Mouse (Mus musculus) embryonic facial prominence, embryonic 13.5 days (tissue): ENCODE results near the gene Cd8a. TPM values are rescaled to one million over a fixed set of nuclear protein-coding genes. Genes with fewer than 3 reads are reported as not detected.
"Not testable (repeated sequence)": the region's sequence is repeated elsewhere in the genome, so short reads cannot be mapped to it uniquely, and the experiment has no call there.

Experiments
- ATAC-seq: fragments of 200-750 bp; cut with Nextera tagmentation; 2 replicates; pipeline ENCODE4 v1.8.0; 2017; ENCODE audit warnings: low read depth; ENCODE audit not compliant: insufficient number of reproducible peaks, insufficient read depth, low FRiP score, low TSS enrichment
- H3K27ac ChIP-seq: fragments of 300-500 bp; sonication (generic); 2 replicates; pipeline ENCODE4 v1.5.1; 2015; ENCODE audit warnings: moderate library complexity, mild to moderate bottlenecking, inconsistent platforms
- H3K27me3 ChIP-seq: fragments of 300-500 bp; sonication (generic); 2 replicates; pipeline ENCODE4 v1.6.1; 2015; ENCODE audit warnings: mild to moderate bottlenecking, inconsistent platforms
- H3K36me3 ChIP-seq: fragments of 300-500 bp; sonication (generic); 2 replicates; pipeline ENCODE4 v1.6.1; 2015; ENCODE audit warnings: mild to moderate bottlenecking, inconsistent platforms
- H3K4me1 ChIP-seq: fragments of 300-500 bp; sonication (generic); 2 replicates; pipeline ENCODE4 v1.6.1; 2015; ENCODE audit warnings: inconsistent platforms
- H3K4me2 ChIP-seq: fragments of 300-500 bp; sonication (generic); 2 replicates; pipeline ENCODE4 v1.6.1; 2015; ENCODE audit warnings: moderate library complexity, mild to moderate bottlenecking, inconsistent platforms
- H3K4me3 ChIP-seq: fragments of 300-500 bp; sonication (generic); 2 replicates; pipeline ENCODE4 v1.5.1; 2015; ENCODE audit warnings: mild to moderate bottlenecking, inconsistent platforms
- H3K9ac ChIP-seq: fragments of 300-500 bp; sonication (generic); 2 replicates; pipeline ENCODE4 v1.6.1; 2015; ENCODE audit warnings: mild to moderate bottlenecking, inconsistent platforms
- H3K9me3 ChIP-seq: fragments of 300-500 bp; sonication (generic); 2 replicates; pipeline ENCODE4 v1.6.1; 2016; ENCODE audit warnings: inconsistent platforms
- WGBS: fragments of 180-500 bp; shearing (Covaris S2); methylation state at CpG from one replicate; pipeline ENCODE4 v1.1.7; 2015; ENCODE audit warnings: mixed read lengths; 5-methylcytosine and 5-hydroxymethylcytosine counted together
- polyA plus RNA-seq: library from polyadenylated mRNA; unstranded; fragments of >200 nt; fragmentation: Nextera tagmentation; extraction: Ambion mirVana; gene quantifications from 2 replicates; pipeline ENCODE4 v1.2.1, GENCODE M21; 2015

Cd8a gene
- not detected in 2 replicates for polyA plus RNA-seq

DNA sequence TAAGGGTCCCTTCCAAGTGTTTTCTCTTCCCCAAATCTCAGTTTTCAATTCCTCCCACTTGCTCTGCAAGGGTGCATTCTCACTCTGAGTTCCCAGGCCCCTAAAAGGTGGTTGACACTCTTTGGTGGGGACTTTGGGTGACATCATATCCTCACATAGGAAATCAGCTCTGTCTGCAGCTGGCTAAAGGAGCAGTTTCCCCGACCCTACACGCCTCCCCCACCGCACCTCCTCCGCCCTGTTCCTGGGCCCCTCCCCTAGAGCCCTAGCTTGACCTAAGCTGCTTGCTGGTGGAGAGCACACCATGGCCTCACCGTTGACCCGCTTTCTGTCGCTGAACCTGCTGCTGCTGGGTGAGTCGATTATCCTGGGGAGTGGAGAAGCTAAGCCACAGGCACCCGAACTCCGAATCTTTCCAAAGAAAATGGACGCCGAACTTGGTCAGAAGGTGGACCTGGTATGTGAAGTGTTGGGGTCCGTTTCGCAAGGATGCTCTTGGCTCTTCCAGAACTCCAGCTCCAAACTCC is at the start of gene Cd8a:
TSS of gene Cd8a (plus strand) at position 179 of the 527 bp plus-strand sequence.
- Histone ChIP-seq H3K27ac (no peak within 1 kb of the TSS), H3K36me3 (no peaks in the 10 kb centered on the region), H3K4me2 (no peak within 1 kb of the TSS), H3K27me3 (no peaks in the 10 kb centered on the region), H3K4me1 (no peaks in the 10 kb centered on the region), H3K9ac (no peak within 1 kb of the TSS), H3K4me3 (no peak within 1 kb of the TSS), H3K9me3 (no peaks in the 10 kb centered on the region)
- no peak for ATAC-seq
- 73% methylated on average over 14 of the region's 14 CpGs for WGBS

DNA sequence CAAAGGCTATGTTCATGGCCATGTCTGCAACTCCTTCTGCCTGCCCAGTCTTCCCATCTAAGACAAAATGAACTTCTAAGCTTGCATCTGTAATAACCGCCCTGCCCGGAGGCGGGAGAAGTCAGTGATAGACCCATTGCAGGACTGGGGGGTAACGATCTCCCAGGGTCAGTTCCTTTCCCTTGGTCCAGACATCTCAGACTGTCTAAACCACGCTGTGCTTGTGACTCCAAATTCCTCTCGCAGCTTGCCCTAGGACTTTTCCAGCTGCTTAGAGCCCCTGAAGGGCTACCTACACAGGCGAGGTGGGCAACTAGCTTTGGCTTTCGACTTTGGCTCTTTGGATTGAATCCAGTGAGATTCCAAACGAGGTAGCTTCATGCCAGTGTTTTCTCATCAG is 48.4 kb upstream of the Cd8a start:
- H3K4me2 ChIP-seq = no peak overlapping the region
- WGBS = 89% methylated on average over 9 of the region's 9 CpGs
- ATAC-seq = no peak
- H3K36me3 ChIP-seq = no peaks in the 10 kb centered on the region
- no peak overlapping the region for H3K27ac ChIP-seq
- H3K27me3 ChIP-seq = no peaks in the 10 kb centered on the region
- H3K9ac ChIP-seq = no peak overlapping the region
- no peaks in the 10 kb centered on the region for H3K9me3 ChIP-seq
- no peaks in the 10 kb centered on the region for H3K4me1 ChIP-seq
- no peak overlapping the region for H3K4me3 ChIP-seq

DNA sequence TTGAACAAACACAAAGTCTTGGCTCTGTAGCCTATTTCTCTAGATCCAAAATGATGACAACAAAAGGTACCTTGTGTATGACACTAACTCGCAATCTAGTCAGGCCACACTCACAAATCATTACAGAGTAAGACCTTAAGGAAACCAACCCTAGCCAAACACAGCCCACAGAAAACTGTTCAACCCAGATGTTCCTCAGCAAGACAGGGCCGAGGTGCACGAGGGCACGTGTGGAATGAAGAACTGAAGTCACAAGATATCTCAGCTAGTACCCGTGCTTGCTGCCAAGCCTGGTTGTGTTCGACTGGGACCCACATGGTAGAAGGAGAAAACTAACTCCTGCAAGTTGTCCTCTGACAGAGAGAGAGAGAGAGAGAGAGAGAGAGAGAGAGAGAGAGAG is 43.3 kb upstream of the Cd8a start:
- Histone ChIP-seq H3K27me3 (no peaks in the 10 kb centered on the region), H3K4me2 (no peak overlapping the region), H3K36me3 (no peaks in the 10 kb centered on the region), H3K4me1 (no peaks in the 10 kb centered on the region), H3K27ac (no peak overlapping the region), H3K4me3 (no peak overlapping the region), H3K9ac (no peak overlapping the region), H3K9me3 (no peaks in the 10 kb centered on the region)
- no peak for ATAC-seq
- WGBS = 86% methylated on average over 6 of the region's 6 CpGs

DNA sequence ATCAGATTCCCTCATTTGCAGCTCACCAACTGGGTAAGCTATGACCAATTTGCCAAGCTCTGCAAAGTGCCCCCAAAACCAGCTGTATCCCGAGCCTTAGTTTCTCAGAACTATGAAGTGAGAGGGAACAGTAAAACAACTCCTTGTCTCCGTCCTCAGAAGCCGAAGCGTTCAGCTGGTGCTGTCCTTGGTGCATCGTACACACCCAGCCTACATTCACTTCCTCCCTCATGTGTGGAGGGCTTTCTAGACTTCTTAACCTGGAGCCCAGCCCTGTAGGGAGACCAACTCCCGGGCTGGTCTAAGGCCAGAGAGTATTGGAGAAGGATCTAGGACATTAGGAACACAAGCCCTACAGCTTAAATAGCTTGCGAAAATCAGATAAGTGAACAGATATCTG is 42.7 kb upstream of the Cd8a start:
- ATAC-seq = no peak
- Histone ChIP-seq H3K4me3 (no peak overlapping the region), H3K9me3 (no peaks in the 10 kb centered on the region), H3K36me3 (no peaks in the 10 kb centered on the region), H3K4me2 (no peak overlapping the region), H3K4me1 (no peaks in the 10 kb centered on the region), H3K27ac (no peak overlapping the region), H3K27me3 (no peaks in the 10 kb centered on the region), H3K9ac (no peak overlapping the region)
- WGBS = 85% methylated on average over 7 of the region's 7 CpGs

DNA sequence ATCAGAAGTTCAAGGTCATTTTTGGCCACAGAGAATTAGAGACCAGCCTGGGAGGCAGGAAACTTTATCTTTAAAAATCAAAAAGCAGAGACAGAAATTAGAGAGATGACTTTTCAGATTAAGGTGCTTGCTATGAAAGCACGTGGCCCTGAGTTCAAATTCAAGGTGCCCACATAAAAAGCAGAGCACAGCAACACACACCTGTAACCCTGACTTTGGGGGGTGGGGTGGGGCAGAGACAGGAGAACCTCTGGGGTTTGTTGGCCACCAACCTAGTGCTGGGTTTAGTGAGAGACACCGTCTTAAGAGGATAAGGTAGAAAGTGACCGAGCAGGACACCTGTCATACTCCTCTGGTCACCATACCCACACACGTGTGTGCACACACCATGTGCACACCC is 41.7 kb upstream of the Cd8a start:
- H3K4me3 ChIP-seq, H3K27me3 ChIP-seq, H3K36me3 ChIP-seq, ATAC-seq, H3K4me1 ChIP-seq, H3K27ac ChIP-seq, H3K9me3 ChIP-seq, H3K9ac ChIP-seq, H3K4me2 ChIP-seq: not testable (repeated sequence)
- WGBS = 90% methylated on average over 2 of the region's 4 CpGs

DNA sequence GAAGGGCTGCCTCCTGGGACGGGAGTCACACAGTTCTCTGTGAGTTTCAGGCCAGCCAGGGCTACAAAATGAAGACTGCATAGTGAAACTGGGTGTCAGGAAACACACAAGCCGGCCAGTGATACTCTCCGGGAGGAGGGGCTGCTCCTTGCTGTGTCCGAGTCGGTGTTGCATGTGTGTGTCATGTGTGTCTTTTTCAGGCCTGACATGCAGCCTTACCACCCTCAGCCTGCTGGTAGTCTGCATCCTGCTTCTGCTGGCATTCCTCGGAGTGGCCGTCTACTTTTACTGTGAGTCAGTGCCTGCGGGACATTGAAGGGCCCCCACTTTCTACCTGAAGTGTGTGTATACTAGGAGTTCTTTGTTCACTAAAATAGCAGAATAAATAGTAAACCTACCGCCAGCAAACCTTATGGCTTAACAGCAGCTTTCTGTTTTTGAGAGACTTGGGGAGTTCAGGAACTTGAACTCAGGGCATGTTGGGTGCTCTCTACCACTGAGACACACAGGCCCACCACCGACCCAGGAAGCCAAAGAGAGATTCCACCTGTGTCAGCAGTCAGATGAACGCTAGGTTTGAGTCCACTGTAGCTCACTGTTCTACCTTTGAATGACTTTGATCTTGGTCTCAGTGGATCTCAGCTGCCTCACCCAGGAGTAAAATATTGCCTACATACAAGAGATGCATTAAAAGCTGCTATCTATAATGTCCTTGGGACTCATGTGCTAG is 40.8 kb upstream of the Cd8a start:
- Histone ChIP-seq H3K4me1 (no peaks in the 10 kb centered on the region), H3K9me3 (no peaks in the 10 kb centered on the region), H3K27ac (no peak overlapping the region), H3K4me3 (no peak overlapping the region), H3K4me2 (no peak overlapping the region), H3K9ac (no peak overlapping the region), H3K27me3 (no peaks in the 10 kb centered on the region), H3K36me3 (no peaks in the 10 kb centered on the region)
- ATAC-seq = no peak
- 77% methylated on average over 11 of the region's 11 CpGs for WGBS

DNA sequence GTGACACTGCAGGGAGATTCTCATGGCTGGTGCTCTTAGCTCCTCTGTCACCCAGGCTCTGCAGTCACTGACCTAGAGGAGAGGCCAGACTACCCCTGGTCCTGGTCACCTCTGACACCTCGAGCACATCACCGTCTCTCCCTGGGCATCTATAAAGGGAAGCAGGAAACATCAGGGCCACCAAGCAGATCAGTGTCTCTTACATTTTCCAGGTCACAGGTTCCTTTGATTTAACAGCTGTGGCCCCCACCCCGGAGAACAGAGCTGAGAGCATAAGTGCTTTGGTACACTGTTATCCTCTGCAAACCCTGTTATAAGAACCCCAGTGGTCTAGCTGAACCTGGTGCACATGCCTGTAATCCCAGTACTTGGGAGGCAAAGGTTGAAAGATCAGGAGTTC is 40.2 kb upstream of the Cd8a start:
- ATAC-seq = no peak
- no peaks in the 10 kb centered on the region for H3K9me3 ChIP-seq
- H3K27me3 ChIP-seq = no peaks in the 10 kb centered on the region
- no peak overlapping the region for H3K4me2 ChIP-seq
- no peaks in the 10 kb centered on the region for H3K36me3 ChIP-seq
- no peak overlapping the region for H3K4me3 ChIP-seq
- H3K27ac ChIP-seq = no peak overlapping the region
- no peaks in the 10 kb centered on the region for H3K4me1 ChIP-seq
- H3K9ac ChIP-seq = no peak overlapping the region
- WGBS = 78% methylated on average over 3 of the region's 3 CpGs

DNA sequence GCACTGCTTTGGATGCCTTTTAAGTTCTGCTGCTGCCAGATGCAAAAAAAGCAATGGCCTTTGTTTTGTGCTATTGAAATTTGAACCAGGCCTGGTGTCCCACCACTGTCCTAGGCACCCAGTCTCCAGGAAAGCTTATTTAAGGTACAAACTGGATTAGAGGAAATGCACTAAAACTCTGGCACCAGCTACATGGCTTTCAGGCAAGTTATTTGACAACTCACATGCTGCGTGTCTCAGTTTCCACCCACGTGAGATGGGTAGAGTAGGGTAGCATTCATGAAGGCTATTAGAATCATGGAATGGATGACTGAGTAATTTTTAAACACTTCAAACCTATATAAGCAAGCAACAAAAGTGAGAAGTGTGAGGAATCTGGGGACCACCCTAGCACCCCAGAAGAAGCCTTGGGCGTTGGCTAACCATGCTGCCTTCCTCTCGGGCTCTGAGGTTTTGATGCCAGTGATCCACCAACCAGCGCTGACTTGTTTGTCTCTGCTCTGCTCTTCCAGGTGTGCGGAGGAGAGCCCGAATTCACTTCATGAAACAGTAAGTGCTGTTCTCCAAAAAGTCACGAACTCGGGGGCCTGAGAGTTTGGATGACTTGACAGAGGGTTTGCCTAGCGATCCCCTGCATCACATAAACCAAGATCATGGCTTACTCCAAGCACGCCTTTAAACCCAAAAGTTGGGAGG is 39.5 kb upstream of the Cd8a start:
- Histone ChIP-seq H3K4me2 (no peak overlapping the region), H3K9ac (no peak overlapping the region), H3K27me3 (no peaks in the 10 kb centered on the region), H3K4me1 (no peaks in the 10 kb centered on the region), H3K9me3 (no peaks in the 10 kb centered on the region), H3K27ac (no peak overlapping the region), H3K4me3 (no peak overlapping the region), H3K36me3 (no peaks in the 10 kb centered on the region)
- 89% methylated on average over 11 of the region's 11 CpGs for WGBS
- no peak for ATAC-seq

DNA sequence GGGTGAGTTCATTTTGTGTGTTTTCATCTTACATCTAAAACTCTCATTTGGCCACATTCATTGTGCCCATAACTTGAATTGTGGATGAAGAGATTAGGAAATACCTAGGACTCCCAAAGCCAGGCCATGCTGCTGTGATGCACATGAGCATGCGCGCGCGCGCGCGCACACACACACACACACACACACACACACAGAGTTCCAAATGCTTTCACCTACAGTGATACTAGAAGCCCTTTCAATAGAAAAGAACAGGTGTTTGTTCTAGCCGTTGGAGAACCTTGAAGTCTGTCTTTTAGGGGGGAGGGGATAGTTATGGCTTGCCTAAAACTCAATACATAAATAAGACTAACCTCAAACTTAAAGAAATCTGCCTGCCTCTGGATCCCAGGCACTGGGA is 35.6 kb upstream of the Cd8a start:
- Histone ChIP-seq H3K36me3 (no peaks in the 10 kb centered on the region), H3K27ac (no peak overlapping the region), H3K4me3 (no peak overlapping the region), H3K4me2 (no peak overlapping the region), H3K27me3 (no peaks in the 10 kb centered on the region), H3K9ac (no peak overlapping the region), H3K4me1 (peaks cover 5% of the 10 kb centered on the region; the same call in 1 of the 2 replicates), H3K9me3 (no peaks in the 10 kb centered on the region)
- ATAC-seq = no peak
- WGBS = 98% methylated on average over 8 of the region's 8 CpGs

DNA sequence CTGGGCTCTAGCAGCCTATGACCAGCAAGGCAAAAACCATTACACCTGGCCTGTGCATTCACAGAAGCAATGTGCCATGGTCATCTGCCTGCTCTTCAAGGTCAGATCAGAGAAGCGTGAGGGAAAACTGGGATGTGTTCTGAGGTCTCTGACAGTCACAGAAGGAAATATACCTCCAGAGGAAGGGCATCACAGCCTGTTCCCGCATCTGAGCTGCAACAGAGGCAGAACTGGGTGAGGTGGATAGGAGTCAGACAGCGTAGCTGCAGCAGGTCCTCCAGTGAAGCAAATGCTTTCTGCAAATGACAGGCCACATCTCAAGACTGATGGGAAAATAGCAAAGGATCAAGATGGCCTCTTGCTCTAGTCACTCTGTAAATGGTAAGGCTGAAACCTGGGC is 34.3 kb upstream of the Cd8a start:
- Histone ChIP-seq H3K27me3 (no peaks in the 10 kb centered on the region), H3K4me3 (no peak overlapping the region), H3K27ac (no peak overlapping the region), H3K36me3 (no peaks in the 10 kb centered on the region), H3K4me2 (no peak overlapping the region), H3K9me3 (no peaks in the 10 kb centered on the region), H3K9ac (no peak overlapping the region), H3K4me1 (peaks cover 5% of the 10 kb centered on the region; the same call in 1 of the 2 replicates)
- ATAC-seq = no peak
- WGBS = 83% methylated on average over 3 of the region's 3 CpGs

DNA sequence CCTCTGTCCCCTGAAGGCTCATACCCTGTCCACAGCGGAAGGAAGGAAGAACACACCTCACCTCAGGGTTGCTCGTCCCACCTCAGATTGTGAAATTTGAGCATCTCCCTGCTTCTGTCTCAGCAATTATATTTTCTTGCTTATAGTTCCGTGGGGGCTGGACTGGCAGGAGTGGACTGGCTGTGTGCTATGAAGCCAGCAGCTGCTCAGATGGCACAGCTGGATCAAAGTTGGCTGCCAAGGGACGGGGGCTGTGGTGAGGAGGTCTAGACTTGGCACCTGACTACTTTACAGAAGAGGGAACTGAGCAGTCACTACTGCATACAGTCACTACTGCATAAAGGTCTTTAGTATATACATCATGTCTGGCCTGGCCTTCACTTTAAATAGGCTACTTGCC is 33.9 kb upstream of the Cd8a start:
- no peak for ATAC-seq
- Histone ChIP-seq H3K27me3 (no peaks in the 10 kb centered on the region), H3K9ac (no peak overlapping the region), H3K36me3 (no peaks in the 10 kb centered on the region), H3K9me3 (no peaks in the 10 kb centered on the region), H3K4me2 (no peak overlapping the region), H3K4me3 (no peak overlapping the region), H3K4me1 (peaks cover 5% of the 10 kb centered on the region; the same call in 1 of the 2 replicates), H3K27ac (no peak overlapping the region)
- WGBS = 54% methylated on average over 4 of the region's 4 CpGs

DNA sequence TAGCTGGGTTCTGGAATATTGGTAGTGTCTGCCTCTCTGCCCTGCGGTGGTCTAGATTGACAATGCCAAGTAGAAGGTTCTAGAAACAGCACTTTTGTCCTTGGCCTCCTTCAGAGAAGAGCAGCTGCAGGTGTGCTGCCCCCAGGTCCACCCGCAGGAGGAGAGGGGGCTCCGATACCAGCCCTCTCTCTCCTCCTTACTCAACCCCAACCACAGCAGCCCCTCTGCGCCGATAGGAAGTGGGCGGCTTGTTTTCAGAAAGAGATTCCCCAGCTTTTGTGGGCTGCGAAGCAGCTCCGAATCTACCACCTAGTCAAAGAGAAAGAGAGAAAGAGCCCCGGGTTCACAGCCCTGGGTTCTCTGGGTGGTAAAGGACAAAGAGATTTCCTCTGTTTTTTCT is 32.0 kb upstream of the Cd8a start:
- no peaks in the 10 kb centered on the region for H3K27me3 ChIP-seq
- no peak overlapping the region for H3K9ac ChIP-seq
- no peak overlapping the region for H3K27ac ChIP-seq
- peaks cover 5% of the 10 kb centered on the region; the same call in 1 of the 2 replicates for H3K4me1 ChIP-seq
- WGBS = 91% methylated on average over 9 of the region's 9 CpGs
- no peak for ATAC-seq
- no peaks in the 10 kb centered on the region for H3K9me3 ChIP-seq
- H3K36me3 ChIP-seq = no peaks in the 10 kb centered on the region
- H3K4me3 ChIP-seq = no peak overlapping the region
- no peak overlapping the region for H3K4me2 ChIP-seq
